Mouse (Mus musculus): ENCODE measurements around the gene Sox5.
"Not testable (repeated sequence)": the region's sequence is repeated elsewhere in the genome, so short reads cannot be mapped to it uniquely, and the experiment has no call there.

Sox5 gene

DNA sequence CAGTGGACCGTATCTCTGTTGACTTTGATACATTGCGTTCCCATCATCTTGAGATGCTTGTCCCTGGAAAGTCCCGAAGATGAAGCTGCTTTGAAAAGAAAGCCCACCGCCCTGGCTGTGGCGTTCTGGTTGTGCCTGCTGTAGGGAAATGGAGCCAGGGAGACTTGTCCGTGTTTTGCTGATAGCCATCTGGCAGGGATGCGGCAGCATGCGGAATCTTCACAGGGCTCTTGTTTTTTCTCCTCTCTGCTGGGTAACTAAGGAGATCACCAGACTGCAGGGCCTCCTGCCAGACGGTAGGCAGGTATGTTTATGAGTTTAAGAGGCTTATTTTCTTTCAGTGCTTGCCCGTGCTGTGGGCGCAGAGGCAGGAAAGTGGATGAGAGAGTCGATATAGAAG, 499.0 kb downstream of the Sox5 start:
- CTCF ChIA-PET, result no interaction called here

DNA sequence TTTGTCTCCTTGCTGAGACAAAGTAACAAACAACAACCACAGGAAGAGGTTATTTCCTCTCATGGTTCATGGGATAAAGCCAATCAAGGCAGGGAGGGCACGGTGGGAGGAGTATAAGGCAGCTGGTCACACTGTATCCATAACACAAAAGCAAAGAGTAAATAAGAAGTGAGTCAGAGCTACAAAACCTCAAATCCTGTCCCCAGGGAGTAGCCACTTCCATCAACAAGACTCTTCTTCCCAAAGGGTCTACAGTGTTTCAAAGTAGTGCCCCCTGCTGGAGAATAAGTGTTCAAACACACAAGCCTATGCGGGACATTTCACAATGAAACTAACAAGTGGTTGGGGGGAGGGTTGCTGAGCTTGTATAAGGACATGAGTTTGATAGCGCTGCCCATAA, 500.1 kb downstream of the Sox5 start:
- CTCF ChIA-PET, result no interaction called here

DNA sequence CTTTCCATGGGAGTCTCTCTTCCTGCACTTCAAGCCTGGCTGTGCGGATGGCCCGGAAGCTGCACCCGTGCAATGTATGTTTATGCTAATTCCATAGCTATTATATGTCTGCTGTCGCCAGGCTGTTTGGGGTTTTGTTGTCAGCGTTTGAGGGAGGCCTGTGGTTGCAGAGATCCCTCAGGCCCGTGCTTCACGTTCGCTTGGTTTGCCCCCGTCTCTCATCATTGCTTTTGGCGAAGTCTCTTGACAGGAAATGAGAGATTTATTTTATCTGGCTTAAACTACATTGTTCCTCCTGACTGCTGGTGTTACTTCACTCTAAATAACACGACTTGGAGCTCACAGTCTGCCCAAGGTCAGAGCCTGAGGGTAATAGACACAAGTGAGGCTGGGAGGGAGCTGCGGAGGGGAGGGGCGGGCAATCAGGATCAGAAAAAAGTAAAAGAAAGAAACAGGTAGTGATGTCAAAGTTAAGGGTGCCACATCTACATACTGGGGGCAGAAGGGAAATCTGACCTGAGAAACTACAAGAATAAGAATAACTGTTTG, 503.2 kb downstream of the Sox5 start:
- CTCF ChIA-PET, result no interaction called here

DNA sequence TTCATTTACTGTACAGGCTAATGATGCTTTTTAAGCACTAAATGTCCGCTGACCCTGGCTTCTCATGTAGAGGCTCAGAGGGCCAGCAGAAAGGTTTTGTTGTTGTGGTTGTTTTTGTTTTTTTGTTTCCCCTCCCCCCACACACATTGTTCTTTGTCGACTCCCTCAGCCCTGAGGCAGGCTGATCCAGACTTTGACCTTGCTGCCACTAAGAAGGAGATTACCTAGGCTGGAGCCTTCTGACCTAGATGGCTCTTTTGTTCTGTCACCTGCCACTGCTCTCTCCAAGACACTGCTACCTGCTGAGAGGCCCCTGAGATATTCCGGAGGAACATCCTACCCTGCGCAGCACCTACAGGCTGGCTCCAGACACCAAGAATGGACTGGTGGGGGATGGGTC, 508.4 kb downstream of the Sox5 start:
- CTCF ChIA-PET, result not testable (repeated sequence)

DNA sequence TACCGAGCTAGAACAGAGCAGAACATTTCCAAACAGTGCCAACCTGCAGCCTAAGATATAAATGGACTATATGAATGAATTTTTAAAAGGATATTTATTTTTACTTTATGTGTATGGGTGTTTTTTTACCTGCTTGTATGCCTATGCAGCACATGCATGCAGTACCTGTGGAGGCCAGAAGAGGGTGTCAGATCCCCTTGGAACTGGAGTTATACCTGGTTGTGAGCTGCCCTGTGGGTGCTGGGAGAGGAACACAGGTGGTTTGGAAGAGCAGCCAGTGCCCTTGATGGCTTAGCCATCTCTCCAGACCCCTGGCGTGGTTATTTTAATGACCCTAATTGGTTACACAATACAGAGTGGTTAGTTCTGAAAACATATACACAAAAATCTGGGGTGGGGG, 510.5 kb downstream of the Sox5 start:
- CTCF ChIA-PET, result interaction anchor here (0.6 kb wide), 1 partner anchor 700 kb away, joined by 4 read pairs; no protein-coding TSS in a partner anchor

DNA sequence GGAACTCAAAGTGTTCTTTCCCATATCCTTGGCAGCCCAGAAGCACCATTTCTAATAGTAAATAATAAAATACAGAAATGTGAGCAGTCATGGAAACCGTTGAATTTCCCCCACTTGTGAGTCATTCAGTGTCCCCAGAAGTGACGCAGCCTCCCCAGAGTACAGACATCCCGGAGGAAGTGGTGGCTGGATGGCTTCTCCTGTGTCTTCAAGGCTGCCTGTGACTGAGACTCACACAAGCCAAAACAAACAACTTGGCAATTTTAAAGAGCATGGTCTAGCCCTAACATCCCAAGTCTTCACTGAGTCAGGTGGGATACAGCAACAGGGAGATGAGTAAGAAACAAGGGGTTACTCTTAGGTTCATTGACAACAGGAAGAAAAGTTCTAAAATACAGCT, 511.5 kb downstream of the Sox5 start:
- CTCF ChIA-PET, result no interaction called here

DNA sequence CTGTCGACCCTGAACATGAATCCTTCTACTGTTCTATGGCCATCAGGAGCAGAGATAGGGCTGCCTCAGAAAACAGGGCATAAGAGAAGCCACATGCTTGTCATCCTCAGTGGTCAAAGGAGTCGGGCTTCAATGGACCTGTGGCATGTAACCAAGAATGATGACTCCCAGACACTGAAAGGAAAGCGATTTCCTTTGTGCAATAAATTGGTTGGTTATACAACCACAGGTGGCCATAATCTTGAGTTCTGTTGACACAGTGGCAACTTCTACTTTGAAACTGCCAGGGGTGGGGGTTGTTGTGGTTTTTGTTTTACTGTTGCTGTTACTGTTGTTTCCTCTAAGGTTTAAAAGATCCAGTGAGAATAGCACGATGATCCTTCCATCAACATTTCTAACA, 512.1 kb downstream of the Sox5 start:
- CTCF ChIA-PET, result no interaction called here

DNA sequence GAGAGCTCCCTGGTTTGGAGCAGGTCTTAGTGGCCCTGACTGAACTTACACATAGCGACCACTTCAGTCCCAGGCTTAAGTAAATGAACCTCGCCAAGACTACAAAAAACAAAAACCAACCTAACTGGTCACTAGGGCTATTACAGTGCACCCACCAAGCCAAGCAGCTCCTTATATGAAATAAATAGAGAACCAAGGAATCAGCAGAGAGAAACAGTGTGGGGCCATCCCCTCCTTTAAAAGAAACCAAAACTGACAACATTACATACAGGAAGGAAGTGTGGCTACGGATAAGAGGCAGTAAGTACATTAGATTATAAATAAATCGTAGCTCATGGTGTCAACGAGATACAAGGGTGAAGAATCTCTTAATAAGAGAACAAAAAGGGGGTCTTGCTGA, 516.0 kb downstream of the Sox5 start:
- CTCF ChIA-PET, result no interaction called here

DNA sequence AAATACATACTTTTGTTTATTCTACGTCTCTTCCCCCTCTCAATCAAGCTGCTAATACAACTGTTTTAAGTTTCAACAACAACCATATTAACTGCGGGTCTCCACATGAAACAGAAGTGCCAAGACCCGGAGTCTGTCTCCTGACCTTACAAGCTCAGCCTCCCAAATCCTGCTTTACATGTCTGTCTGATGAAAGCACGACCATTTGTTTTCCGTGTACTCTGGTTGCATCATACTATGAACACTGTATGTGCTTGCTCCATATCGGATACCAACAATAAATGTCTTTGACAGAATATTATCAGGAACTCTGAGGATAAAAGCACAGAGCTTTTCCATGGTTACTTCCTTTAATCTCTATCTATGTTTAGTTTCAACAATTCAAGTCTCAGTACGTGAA, 516.8 kb downstream of the Sox5 start:
- CTCF ChIA-PET, result no interaction called here

DNA sequence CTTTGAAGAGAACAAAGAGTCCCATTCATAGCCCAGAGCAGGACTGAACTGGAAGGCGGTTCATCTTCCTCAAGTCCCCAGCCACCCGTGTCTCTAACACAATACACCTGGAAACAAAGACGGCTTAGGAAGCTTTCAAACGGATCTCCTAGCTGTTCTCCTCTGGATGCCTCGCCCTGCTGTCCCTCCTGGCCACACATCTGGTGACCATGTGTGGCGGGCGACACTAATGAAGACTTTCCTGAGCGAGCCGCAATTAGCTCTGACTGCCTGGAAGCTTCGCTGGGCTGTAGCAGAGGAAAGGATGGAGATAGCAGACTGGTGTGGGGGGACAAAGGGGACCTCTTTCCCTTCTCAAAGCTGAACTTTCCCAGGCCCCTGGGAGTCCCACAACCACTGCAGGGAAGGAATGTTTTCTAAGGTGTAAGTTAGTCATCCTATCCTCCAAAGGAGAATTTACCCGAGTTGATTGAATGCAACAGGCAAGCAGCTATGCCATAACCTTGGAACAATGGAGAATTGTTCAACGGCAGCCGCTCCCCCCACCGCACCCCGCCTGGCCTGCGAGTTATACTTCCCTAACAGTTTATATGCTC, 517.4 kb downstream of the Sox5 start:
- CTCF ChIA-PET, result interaction anchor here (0.6 kb wide), 1 partner anchor 10 kb away, joined by 4 read pairs; no protein-coding TSS in a partner anchor

DNA sequence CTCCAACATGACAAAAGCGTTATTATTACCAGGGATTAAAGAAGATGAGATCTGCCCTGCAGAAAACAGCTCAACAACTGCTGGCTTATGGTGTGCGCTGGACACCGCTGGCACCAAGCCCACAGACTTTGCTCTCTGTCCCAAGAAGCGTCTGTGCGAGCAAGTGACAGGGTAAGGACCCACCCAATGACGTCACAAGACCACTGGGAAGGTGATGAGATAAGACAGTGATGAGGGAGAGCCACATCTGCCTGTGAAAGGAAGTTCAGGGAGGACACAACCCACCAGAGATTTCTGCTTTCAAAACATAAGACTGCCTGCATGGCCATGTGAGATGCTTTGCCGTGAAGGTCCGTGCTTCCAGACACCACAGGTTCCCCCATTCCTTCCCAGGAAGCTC, 525.3 kb downstream of the Sox5 start:
- CTCF ChIA-PET, result no interaction called here

DNA sequence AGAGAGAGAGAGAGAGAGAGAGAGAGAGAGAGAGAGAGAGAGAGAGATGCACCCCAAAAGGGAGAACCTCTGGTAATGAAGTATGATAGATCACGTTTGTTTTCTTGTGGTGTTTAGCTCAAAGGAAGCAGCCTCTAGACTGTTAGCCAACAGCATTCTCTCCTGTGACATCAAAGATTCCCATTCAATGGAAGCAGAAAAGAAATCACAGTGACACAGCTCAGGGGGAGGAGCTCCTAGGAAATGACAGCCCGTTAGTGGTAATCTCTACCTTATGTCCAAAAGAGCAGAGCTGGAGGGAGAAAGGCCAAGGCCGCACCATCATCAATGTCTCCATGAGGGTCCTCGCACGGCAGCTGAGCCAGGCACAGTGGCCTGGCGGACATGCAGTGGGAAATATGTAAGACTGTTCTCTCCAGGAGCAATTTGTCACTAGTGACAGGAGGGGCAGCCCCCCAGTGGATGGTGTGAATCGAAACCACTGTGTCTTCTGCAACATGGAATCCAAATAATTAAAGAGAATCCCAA, 529.5 kb downstream of the Sox5 start:
- CTCF ChIA-PET, result no interaction called here

DNA sequence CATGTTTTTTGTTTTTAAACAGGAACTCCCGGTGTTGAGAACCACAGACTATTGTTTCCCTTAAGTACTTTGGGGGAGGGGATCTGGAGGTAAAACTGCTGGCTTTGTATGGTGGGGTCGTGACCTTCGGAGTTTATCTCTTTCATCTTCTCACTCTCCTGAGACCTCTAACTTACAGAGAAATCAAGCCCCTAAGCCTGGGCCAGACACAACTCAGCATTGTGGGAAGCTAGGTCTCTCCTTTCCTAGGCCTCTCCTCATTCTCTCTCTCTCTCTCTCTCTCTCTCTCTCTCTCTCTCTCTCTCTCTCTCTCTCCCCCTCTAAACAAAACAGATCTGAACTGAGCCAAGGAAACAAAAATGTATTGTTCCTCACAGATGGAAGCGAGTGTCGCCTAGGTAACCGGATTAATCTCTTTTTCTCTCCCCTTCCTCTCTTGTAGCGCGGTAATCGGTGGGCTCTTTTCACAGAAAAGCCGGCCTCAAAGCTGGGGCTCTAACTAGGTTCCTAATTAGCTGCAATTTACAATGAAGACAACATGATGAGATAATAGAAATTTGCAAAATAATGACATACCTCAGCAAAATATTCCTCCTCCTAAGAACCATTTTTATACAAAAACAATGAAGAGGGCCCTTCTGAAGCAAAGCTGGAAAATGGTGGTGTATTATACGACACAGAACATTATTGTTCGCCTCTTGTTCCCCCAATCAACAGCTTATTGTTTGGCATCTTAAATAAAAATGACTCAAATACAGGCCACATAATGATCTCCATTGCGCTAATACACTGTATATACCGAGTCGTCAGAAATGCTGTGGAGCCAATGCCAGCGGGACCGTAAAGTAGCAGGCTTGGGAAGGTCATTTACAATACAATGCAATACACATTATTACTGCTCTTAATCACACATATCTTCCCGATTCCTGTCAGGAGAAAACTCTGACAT, 530.3 kb downstream of the Sox5 start:
- CTCF ChIA-PET, result no interaction called here

DNA sequence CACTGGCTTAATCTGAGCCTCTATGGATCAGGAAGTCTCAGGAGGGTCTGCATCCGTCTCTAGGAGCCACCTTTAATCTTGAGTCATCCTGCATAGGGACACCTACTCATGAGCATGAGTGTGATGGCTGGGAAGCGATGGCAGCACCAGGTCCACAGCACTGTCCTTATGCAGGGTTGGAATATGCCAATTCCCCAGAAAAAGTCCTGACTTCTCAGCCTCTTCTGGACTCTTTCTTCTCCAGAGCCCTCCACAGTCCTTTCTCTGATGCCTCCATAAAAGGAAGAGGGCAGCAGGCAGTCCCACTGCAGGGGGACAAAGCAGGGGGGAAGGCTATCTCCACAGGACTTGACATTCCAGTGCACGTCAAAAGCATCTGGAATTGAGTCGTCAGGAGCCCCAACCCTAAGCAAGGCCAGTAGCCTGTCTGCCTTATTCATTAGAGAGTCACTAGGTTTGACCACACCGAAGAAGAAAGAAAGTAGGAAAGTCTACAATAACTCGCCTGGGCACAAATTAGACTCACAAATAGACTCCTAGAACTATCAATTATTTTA, 531.1 kb downstream of the Sox5 start:
- CTCF ChIA-PET, result no interaction called here

DNA sequence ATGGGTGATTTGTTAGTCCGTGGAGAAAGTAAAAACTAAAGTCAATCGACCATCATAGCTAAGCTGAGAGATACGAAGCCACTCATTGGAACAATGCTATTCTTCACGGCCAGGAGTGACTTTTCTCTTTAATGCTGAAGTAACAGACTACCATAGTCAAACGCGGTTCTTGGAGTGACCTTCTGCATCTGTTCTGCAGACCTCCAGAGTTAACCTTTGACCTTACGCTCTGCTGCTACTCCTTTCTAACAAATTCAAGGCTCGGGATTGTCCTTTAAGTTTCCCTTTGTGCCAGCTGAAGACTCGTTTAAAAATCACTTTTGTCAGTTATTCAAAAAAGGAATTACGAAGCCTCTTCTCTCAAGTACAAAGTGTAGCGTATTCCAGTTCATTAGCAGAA, 545.2 kb downstream of the Sox5 start:
- CTCF ChIA-PET, result no interaction called here

DNA sequence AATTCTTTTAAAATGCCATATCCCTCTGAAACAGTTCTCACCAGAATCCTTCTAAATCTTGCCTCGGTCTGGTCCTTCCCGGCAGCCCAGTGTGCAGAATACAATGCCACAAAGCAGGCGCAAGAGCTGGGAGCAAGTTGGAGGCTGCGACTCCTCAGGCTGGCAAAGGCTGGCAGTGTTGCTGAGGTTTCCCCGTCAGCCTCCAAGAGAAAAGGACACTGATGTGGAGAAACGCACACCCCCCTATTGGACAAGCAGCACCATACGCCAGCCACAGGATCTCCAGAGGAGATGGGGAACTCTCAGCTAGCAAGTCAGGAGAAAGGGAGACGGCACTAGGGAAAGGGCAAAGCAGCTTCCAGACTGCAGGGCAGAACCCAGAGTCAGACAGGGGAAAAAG, 577.8 kb downstream of the Sox5 start:
- CTCF ChIA-PET, result no interaction called here

DNA sequence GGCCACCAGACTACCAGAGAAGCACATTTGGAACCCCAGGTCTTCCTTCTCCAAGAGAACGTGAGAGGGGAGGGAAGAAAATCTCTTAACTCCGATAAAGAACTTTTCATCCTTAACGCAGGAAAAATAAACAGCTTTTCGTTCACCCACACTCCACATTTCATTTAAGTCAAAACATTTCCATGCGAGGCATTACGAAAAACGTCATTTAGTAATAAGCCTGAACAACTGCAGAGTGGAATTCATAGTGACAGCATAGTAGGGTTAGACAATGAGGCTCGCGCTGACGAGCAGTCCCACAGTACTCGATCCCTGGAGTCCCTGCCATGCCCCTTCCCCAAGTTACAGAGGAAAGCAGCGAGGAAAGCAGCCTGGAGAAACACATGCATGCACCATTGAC, 578.8 kb downstream of the Sox5 start:
- CTCF ChIA-PET, result no interaction called here

DNA sequence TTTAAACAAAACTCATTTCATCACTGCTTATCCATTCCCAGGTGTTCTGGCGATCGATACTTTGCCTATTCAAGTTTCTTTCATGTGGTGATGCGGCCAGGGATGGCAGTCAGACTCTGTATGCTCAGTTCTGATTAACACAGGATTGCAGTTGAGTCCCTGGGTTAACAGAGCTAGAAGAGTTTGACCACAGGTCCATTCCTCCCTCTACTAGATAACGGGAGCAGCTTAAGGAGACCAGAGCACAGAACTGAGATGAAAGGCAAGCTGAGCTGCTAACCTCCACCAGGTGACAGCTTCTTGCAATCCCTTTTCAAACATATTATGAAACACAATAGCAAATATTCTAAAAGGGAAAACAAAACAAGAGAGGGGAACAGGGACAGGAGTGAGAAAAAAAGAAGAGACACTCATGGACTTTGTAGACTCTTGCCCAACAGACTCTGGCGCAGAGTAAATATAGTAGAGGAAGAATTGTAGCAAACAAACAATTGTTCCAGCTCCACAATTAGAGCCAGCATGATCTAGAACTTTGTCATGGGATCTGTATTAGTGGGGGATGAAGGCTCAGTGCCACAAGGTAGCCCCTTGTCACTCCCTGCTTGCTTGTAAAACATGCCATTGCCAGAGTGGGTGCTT, 580.3 kb downstream of the Sox5 start:
- CTCF ChIA-PET, result no interaction called here

DNA sequence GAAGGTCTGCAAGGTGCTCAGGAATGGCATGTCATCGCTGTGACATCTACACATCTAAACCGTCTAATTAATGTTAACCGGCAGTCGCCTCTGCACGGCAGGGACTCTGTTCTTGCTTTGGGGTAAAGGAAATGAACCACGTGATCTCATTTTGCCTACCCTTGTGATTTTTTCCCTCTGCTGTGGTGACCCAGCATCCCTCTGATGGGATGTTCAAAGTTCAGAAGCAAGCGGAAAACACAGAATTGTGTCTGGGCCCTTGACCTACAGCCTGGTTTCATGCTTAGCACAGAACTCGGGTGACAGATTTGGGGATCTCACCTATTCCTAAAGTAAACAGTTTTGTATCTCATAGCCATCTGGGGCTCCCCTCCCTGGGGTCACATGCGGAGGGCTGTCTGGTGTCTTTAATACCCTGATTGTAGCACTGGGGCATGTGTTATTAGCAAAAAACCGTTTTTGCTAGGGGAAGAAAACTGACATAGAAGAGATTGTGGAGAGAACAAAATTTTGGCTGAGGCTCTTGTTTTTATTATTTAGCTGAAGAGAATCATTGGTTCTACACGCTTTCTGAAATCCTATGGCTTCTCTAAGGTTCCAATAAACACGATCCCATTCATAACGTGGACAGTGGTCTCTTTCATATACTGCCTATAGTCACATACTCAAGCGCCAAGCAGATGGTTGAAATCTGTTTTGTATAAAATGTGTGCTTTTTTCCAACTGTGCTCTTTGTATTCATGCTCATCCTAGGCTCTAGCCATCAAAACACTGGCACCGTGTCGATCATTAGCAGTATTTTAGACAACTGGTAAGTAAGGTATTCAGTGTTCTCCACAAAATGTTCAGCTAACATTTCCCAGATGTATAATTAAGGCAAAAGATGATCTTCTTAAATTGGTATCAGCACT, 584.3 kb downstream of the Sox5 start:
- CTCF ChIA-PET, result no interaction called here

DNA sequence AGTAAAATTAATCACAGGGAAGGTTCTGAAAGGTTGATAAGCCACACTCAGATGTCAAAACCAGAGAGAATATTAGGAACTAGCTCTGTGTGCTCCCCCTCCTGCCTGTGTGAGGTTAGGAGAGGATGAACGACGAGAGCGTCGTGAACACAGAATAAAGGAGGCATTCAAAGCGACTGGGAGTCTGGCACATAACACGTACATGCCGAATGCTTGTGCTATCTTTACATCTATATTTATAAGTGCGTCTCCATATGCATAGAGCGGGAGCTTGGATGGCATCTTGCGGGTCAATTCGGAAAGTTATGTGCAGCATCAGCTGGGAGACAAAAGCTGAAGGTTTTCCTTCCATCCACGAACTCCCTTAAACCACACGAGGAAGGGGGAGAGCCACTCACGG, 585.8 kb downstream of the Sox5 start:
- CTCF ChIA-PET, result no interaction called here

DNA sequence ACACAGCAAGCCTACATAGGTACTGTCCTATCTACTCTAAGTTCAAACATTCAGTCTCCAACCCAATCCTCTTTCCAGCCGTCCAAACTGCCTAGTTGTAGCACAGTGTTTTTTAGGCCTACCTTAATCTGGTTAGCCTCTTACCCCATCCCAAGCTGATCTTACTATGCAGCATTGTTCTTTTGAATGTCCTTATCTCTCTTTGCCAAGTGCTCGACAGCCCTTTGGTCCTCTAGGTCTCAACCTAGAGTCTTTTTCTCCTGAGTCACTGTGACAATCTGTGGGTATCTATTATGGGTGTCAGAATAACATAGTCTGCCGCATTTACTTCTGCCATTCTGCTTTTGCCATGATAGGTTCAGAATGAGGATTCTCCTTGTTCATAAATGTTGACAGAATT, 598.7 kb downstream of the Sox5 start:
- CTCF ChIA-PET, result no interaction called here
